Mouse (Mus musculus) midbrain, embryonic 10.5 days (tissue): ENCODE data around the gene Svep1. TPM values are rescaled to one million over a fixed set of nuclear protein-coding genes. Genes with fewer than 3 reads are reported as not detected.

ENCODE experiments used
- DNase-seq: peaks from one replicate; pipeline ENCODE4 v3.0.0-alpha.2; 2017; ENCODE audit warnings: low spot score
- H3K27ac ChIP-seq: fragments of 300-500 bp; sonication (generic); replicated peaks from 2 replicates; pipeline ENCODE4 v1.5.1; 2016; ENCODE audit warnings: mild to moderate bottlenecking
- H3K27me3 ChIP-seq: fragments of 300-500 bp; sonication (generic); 2 replicates; pipeline ENCODE4 v1.6.1; 2016; ENCODE audit warnings: low read depth, mild to moderate bottlenecking; ENCODE audit not compliant: poor library complexity, severe bottlenecking
- H3K36me3 ChIP-seq: fragments of 300-500 bp; sonication (generic); 2 replicates; pipeline ENCODE4 v1.6.1; 2016; ENCODE audit warnings: mild to moderate bottlenecking, moderate library complexity
- H3K4me1 ChIP-seq: fragments of 300-500 bp; sonication (generic); 2 replicates; pipeline ENCODE4 v1.6.1; 2016
- H3K4me3 ChIP-seq: fragments of 300-500 bp; sonication (generic); 2 replicates; pipeline ENCODE4 v1.5.1; 2016; ENCODE audit warnings: mild to moderate bottlenecking, moderate library complexity
- H3K9me3 ChIP-seq: fragments of 300-500 bp; sonication (generic); replicated peaks from 2 replicates; pipeline ENCODE4 v1.6.1; 2016; ENCODE audit warnings: mild to moderate bottlenecking
- WGBS: fragments of 180-500 bp; shearing (Covaris S2); methylation state at CpG from one replicate; pipeline ENCODE4 v1.1.7; 2016; 5-methylcytosine and 5-hydroxymethylcytosine counted together
- polyA plus RNA-seq: library from polyadenylated mRNA; unstranded; fragments of >200 nt; fragmentation: Nextera tagmentation; extraction: Ambion mirVana; gene quantifications from 2 replicates; pipeline ENCODE4 v1.2.1, GENCODE M21; 2016

Gene Svep1
- polyA plus RNA-seq, 1 experiment from 2014 or later = 1.8 TPM

- DNase-seq = no peak
- no peaks in the 10 kb centered on the region for H3K9me3 ChIP-seq
- H3K36me3 ChIP-seq = no peaks in the 10 kb centered on the region
- H3K4me3 ChIP-seq = no peak overlapping the region
- 86% methylated on average over 4 of the region's 4 CpGs for WGBS
- no peaks in the 10 kb centered on the region for H3K27me3 ChIP-seq
- H3K27ac ChIP-seq = no peak overlapping the region
- no peaks in the 10 kb centered on the region for H3K4me1 ChIP-seq
These were observed 9.9 kb downstream of the Svep1 start for GRCm38 (mm10) chr4:58196795-58197194.

- Histone ChIP-seq H3K4me1 (no peaks in the 10 kb centered on the region), H3K27me3 (no peaks in the 10 kb centered on the region), H3K36me3 (no peaks in the 10 kb centered on the region), H3K4me3 (no peak overlapping the region), H3K27ac (no peak overlapping the region), H3K9me3 (no peaks in the 10 kb centered on the region)
- DNase-seq = no peak
- WGBS = 95% methylated on average over 2 of the region's 2 CpGs
These were observed 10.7 kb downstream of the Svep1 start for GRCm38 (mm10) chr4:58195936-58196335.

GRCm38 (mm10) chr4:58189281-58189680 is 17.4 kb downstream of the Svep1 start:
- Histone ChIP-seq H3K27me3 (no peaks in the 10 kb centered on the region), H3K27ac (no peak overlapping the region), H3K4me3 (no peak overlapping the region), H3K36me3 (no peaks in the 10 kb centered on the region), H3K9me3 (no peaks in the 10 kb centered on the region), H3K4me1 (no peaks in the 10 kb centered on the region)
- WGBS = 92% methylated on average over 5 of the region's 5 CpGs
- DNase-seq = no peak

- Histone ChIP-seq H3K4me1 (no peaks in the 10 kb centered on the region), H3K9me3 (no peaks in the 10 kb centered on the region), H3K4me3 (no peak overlapping the region), H3K36me3 (no peaks in the 10 kb centered on the region), H3K27ac (no peak overlapping the region), H3K27me3 (no peaks in the 10 kb centered on the region)
- 80% methylated on average over 3 of the region's 3 CpGs for WGBS
- no peak for DNase-seq
These were observed 21.3 kb downstream of the Svep1 start for GRCm38 (mm10) chr4:58185401-58185800.

- Histone ChIP-seq H3K36me3 (no peaks in the 10 kb centered on the region), H3K4me1 (no peaks in the 10 kb centered on the region), H3K4me3 (no peak overlapping the region), H3K27me3 (no peaks in the 10 kb centered on the region), H3K27ac (no peak overlapping the region), H3K9me3 (no peaks in the 10 kb centered on the region)
- no peak for DNase-seq
- WGBS = 89% methylated on average over 5 of the region's 5 CpGs
These were observed 21.8 kb downstream of the Svep1 start for GRCm38 (mm10) chr4:58184681-58185341.

GRCm38 (mm10) chr4:58183897-58184296 is 22.8 kb downstream of the Svep1 start:
- Histone ChIP-seq H3K36me3 (no peaks in the 10 kb centered on the region), H3K9me3 (no peaks in the 10 kb centered on the region), H3K27me3 (no peaks in the 10 kb centered on the region), H3K4me1 (no peaks in the 10 kb centered on the region), H3K27ac (no peak overlapping the region), H3K4me3 (no peak overlapping the region)
- WGBS = 82% methylated on average over 4 of the region's 4 CpGs
- no peak for DNase-seq

- Histone ChIP-seq H3K9me3 (no peaks in the 10 kb centered on the region), H3K27me3 (no peaks in the 10 kb centered on the region), H3K4me3 (no peak overlapping the region), H3K36me3 (no peaks in the 10 kb centered on the region), H3K27ac (no peak overlapping the region), H3K4me1 (no peaks in the 10 kb centered on the region)
- WGBS = 96% methylated on average over 6 of the region's 6 CpGs
- no peak for DNase-seq
These were observed 28.2 kb downstream of the Svep1 start for GRCm38 (mm10) chr4:58178489-58178888.

GRCm38 (mm10) chr4:58177256-58177655 is 29.4 kb downstream of the Svep1 start:
- no peaks in the 10 kb centered on the region for H3K4me1 ChIP-seq
- DNase-seq = no peak
- 92% methylated on average over 15 of the region's 15 CpGs for WGBS

GRCm38 (mm10) chr4:58174435-58174987 is 32.1 kb downstream of the Svep1 start:
- Histone ChIP-seq H3K27me3 (no peaks in the 10 kb centered on the region), H3K4me3 (no peak overlapping the region), H3K4me1 (no peaks in the 10 kb centered on the region), H3K36me3 (no peaks in the 10 kb centered on the region), H3K27ac (no peak overlapping the region), H3K9me3 (no peaks in the 10 kb centered on the region)
- 76% methylated on average over 4 of the region's 4 CpGs for WGBS
- no peak for DNase-seq

More at GRCm38 (mm10) chr4:58177256-58177655, 29.4 kb downstream of the Svep1 start:
- Histone ChIP-seq H3K9me3 (no peaks in the 10 kb centered on the region), H3K27ac (no peak overlapping the region), H3K36me3 (no peaks in the 10 kb centered on the region), H3K27me3 (no peaks in the 10 kb centered on the region), H3K4me3 (no peak overlapping the region)

GRCm38 (mm10) chr4:58173401-58173800 is 33.3 kb downstream of the Svep1 start:
- Histone ChIP-seq H3K4me3 (no peak overlapping the region), H3K27ac (no peak overlapping the region), H3K4me1 (no peaks in the 10 kb centered on the region), H3K36me3 (no peaks in the 10 kb centered on the region), H3K9me3 (no peaks in the 10 kb centered on the region), H3K27me3 (no peaks in the 10 kb centered on the region)
- WGBS = 89% methylated on average over 6 of the region's 6 CpGs
- DNase-seq = no peak

- no peak for DNase-seq
- no peaks in the 10 kb centered on the region for H3K36me3 ChIP-seq
- H3K27me3 ChIP-seq = no peaks in the 10 kb centered on the region
- H3K4me3 ChIP-seq = no peak overlapping the region
- H3K9me3 ChIP-seq = no peaks in the 10 kb centered on the region
- 87% methylated on average over 5 of the region's 5 CpGs for WGBS
- H3K4me1 ChIP-seq = no peaks in the 10 kb centered on the region
- no peak overlapping the region for H3K27ac ChIP-seq
These were observed 36.2 kb downstream of the Svep1 start for GRCm38 (mm10) chr4:58170430-58170829.

GRCm38 (mm10) chr4:58169918-58170317 is 36.7 kb downstream of the Svep1 start:
- no peak for DNase-seq
- Histone ChIP-seq H3K9me3 (no peaks in the 10 kb centered on the region), H3K4me1 (no peaks in the 10 kb centered on the region), H3K4me3 (no peak overlapping the region), H3K27ac (no peak overlapping the region), H3K36me3 (no peaks in the 10 kb centered on the region), H3K27me3 (no peaks in the 10 kb centered on the region)
- 92% methylated on average over 2 of the region's 2 CpGs for WGBS

GRCm38 (mm10) chr4:58168366-58168765 is 38.3 kb downstream of the Svep1 start:
- no peak overlapping the region for H3K4me3 ChIP-seq

More at GRCm38 (mm10) chr4:58168366-58168765, 38.3 kb downstream of the Svep1 start:
- no peak for DNase-seq
- no peaks in the 10 kb centered on the region for H3K9me3 ChIP-seq
- 96% methylated on average over 5 of the region's 5 CpGs for WGBS
- H3K36me3 ChIP-seq = no peaks in the 10 kb centered on the region
- no peaks in the 10 kb centered on the region for H3K4me1 ChIP-seq
- H3K27me3 ChIP-seq = no peaks in the 10 kb centered on the region
- H3K27ac ChIP-seq = no peak overlapping the region
